Mouse (Mus musculus): ENCODE measurements around the gene Mcidas. TPM values are rescaled to one million over a fixed set of nuclear protein-coding genes. Genes with fewer than 3 reads are reported as not detected.
"Not testable (repeated sequence)": the region's sequence is repeated elsewhere in the genome, so short reads cannot be mapped to it uniquely, and the experiment has no call there.

Gene Mcidas
- polyA plus RNA-seq, 1 experiment = 0.02 TPM

GRCm38 (mm10) chr13:113012683-113013082, 19.0 kb downstream of the Mcidas start:
- no peak overlapping the region for H3K4me3 ChIP-seq (ENCODE audit: insufficient read depth, poor library complexity, severe bottlenecking)
- no peak overlapping the region for H3ac ChIP-seq (ENCODE audit: control insufficient read depth, insufficient read length, low read depth)
- no peaks in the 10 kb centered on the region for H3K79me3 ChIP-seq (ENCODE audit: low read depth)
- H3K27me3 ChIP-seq (ENCODE audit: control insufficient read depth, insufficient read depth, insufficient read length) = no peaks in the 10 kb centered on the region
- H3K79me2 ChIP-seq (ENCODE audit: control insufficient read depth, insufficient read depth) = no peaks in the 10 kb centered on the region
- no peak for TF ChIP-seq MAX (IDR thresholded peaks at IDR 0.05)
- no peak for TF ChIP-seq MYOG (IDR thresholded peaks at IDR 0.05; ENCODE audit: control insufficient read depth, extremely low read depth, insufficient read length)
- TF ChIP-seq CTCF (IDR thresholded peaks at IDR 0.05; ENCODE audit: control insufficient read depth, insufficient read depth, insufficient read length) = no peak
- TF ChIP-seq CEBPB (IDR thresholded peaks at IDR 0.05; ENCODE audit: low read depth) = no peak
- no peak for TF ChIP-seq MYOD1 (IDR thresholded peaks at IDR 0.05; ENCODE audit: control insufficient read depth, insufficient read length, low read depth)
- TF ChIP-seq USF1 (IDR thresholded peaks at IDR 0.05; ENCODE audit: low read depth) = no peak
- TF ChIP-seq FOSL1 (IDR thresholded peaks at IDR 0.05; ENCODE audit: insufficient read depth, low read length, poor library complexity, severe bottlenecking) = no peak
- H3K36me3 ChIP-seq (ENCODE audit: control insufficient read depth, insufficient read depth) = no peaks in the 10 kb centered on the region

- not testable (repeated sequence) for H3ac ChIP-seq (ENCODE audit: control insufficient read depth, insufficient read length, low read depth); H3K4me3 ChIP-seq (ENCODE audit: insufficient read depth, poor library complexity, severe bottlenecking); H3K79me2 ChIP-seq (ENCODE audit: control insufficient read depth, insufficient read depth); H3K36me3 ChIP-seq (ENCODE audit: control insufficient read depth, insufficient read depth); H3K27me3 ChIP-seq (ENCODE audit: control insufficient read depth, insufficient read depth, insufficient read length); H3K79me3 ChIP-seq (ENCODE audit: low read depth)
Observed at GRCm38 (mm10) chr13:113013174-113013953, 19.7 kb downstream of the Mcidas start.

GRCm38 (mm10) chr13:113021521-113021920, 27.9 kb downstream of the Mcidas start:
- Histone ChIP-seq H3ac (ENCODE audit: control insufficient read depth, insufficient read length, low read depth) (no peak overlapping the region), H3K36me3 (ENCODE audit: control insufficient read depth, insufficient read depth) (no peaks in the 10 kb centered on the region), H3K79me2 (ENCODE audit: control insufficient read depth, insufficient read depth) (no peaks in the 10 kb centered on the region), H3K27me3 (ENCODE audit: control insufficient read depth, insufficient read depth, insufficient read length) (no peaks in the 10 kb centered on the region), H3K79me3 (ENCODE audit: low read depth) (no peaks in the 10 kb centered on the region), H3K4me3 (ENCODE audit: insufficient read depth, poor library complexity, severe bottlenecking) (no peak overlapping the region)
- TF ChIP-seq MAX (IDR thresholded peaks at IDR 0.05) (no peak), CTCF (IDR thresholded peaks at IDR 0.05; ENCODE audit: control insufficient read depth, insufficient read depth, insufficient read length) (no peak), MYOD1 (IDR thresholded peaks at IDR 0.05; ENCODE audit: control insufficient read depth, insufficient read length, low read depth) (no peak), FOSL1 (IDR thresholded peaks at IDR 0.05; ENCODE audit: insufficient read depth, low read length, poor library complexity, severe bottlenecking) (no peak), CEBPB (IDR thresholded peaks at IDR 0.05; ENCODE audit: low read depth) (no peak), USF1 (IDR thresholded peaks at IDR 0.05; ENCODE audit: low read depth) (no peak), MYOG (IDR thresholded peaks at IDR 0.05; ENCODE audit: control insufficient read depth, extremely low read depth, insufficient read length) (no peak)

- H3K36me3 ChIP-seq (ENCODE audit: control insufficient read depth, insufficient read depth) = no peaks in the 10 kb centered on the region
- H3K79me2 ChIP-seq (ENCODE audit: control insufficient read depth, insufficient read depth) = no peaks in the 10 kb centered on the region
- H3K27me3 ChIP-seq (ENCODE audit: control insufficient read depth, insufficient read depth, insufficient read length) = no peaks in the 10 kb centered on the region
- TF ChIP-seq MYOG (IDR thresholded peaks at IDR 0.05; ENCODE audit: control insufficient read depth, extremely low read depth, insufficient read length) (no peak), USF1 (IDR thresholded peaks at IDR 0.05; ENCODE audit: low read depth) (no peak), MYOD1 (IDR thresholded peaks at IDR 0.05; ENCODE audit: control insufficient read depth, insufficient read length, low read depth) (no peak), CEBPB (IDR thresholded peaks at IDR 0.05; ENCODE audit: low read depth) (no peak), FOSL1 (IDR thresholded peaks at IDR 0.05; ENCODE audit: insufficient read depth, low read length, poor library complexity, severe bottlenecking) (no peak), MAX (IDR thresholded peaks at IDR 0.05) (no peak), CTCF (IDR thresholded peaks at IDR 0.05; ENCODE audit: control insufficient read depth, insufficient read depth, insufficient read length) (no peak)
- no peak overlapping the region for H3ac ChIP-seq (ENCODE audit: control insufficient read depth, insufficient read length, low read depth)
- H3K4me3 ChIP-seq (ENCODE audit: insufficient read depth, poor library complexity, severe bottlenecking) = no peak overlapping the region
- H3K79me3 ChIP-seq (ENCODE audit: low read depth) = no peaks in the 10 kb centered on the region
Observed at GRCm38 (mm10) chr13:113022467-113022866, 28.8 kb downstream of the Mcidas start.

- Histone ChIP-seq H3K36me3 (ENCODE audit: control insufficient read depth, insufficient read depth) (no peaks in the 10 kb centered on the region), H3K4me3 (ENCODE audit: insufficient read depth, poor library complexity, severe bottlenecking) (no peak overlapping the region), H3K79me3 (ENCODE audit: low read depth) (no peaks in the 10 kb centered on the region), H3ac (ENCODE audit: control insufficient read depth, insufficient read length, low read depth) (peak overlapping the region; percentile 35), H3K79me2 (ENCODE audit: control insufficient read depth, insufficient read depth) (no peaks in the 10 kb centered on the region), H3K27me3 (ENCODE audit: control insufficient read depth, insufficient read depth, insufficient read length) (no peaks in the 10 kb centered on the region)
- TF ChIP-seq CEBPB (IDR thresholded peaks at IDR 0.05; ENCODE audit: low read depth) (peak; percentile 65), MAX (IDR thresholded peaks at IDR 0.05) (no peak)
Observed at GRCm38 (mm10) chr13:113023274-113024143, 29.9 kb downstream of the Mcidas start.

- Histone ChIP-seq H3K79me2 (ENCODE audit: control insufficient read depth, insufficient read depth) (no peaks in the 10 kb centered on the region), H3ac (ENCODE audit: control insufficient read depth, insufficient read length, low read depth) (no peak overlapping the region), H3K36me3 (ENCODE audit: control insufficient read depth, insufficient read depth) (no peaks in the 10 kb centered on the region), H3K79me3 (ENCODE audit: low read depth) (no peaks in the 10 kb centered on the region), H3K4me3 (ENCODE audit: insufficient read depth, poor library complexity, severe bottlenecking) (no peak overlapping the region), H3K27me3 (ENCODE audit: control insufficient read depth, insufficient read depth, insufficient read length) (no peaks in the 10 kb centered on the region)
- TF ChIP-seq FOSL1 (IDR thresholded peaks at IDR 0.05; ENCODE audit: insufficient read depth, low read length, poor library complexity, severe bottlenecking) (no peak), CTCF (IDR thresholded peaks at IDR 0.05; ENCODE audit: control insufficient read depth, insufficient read depth, insufficient read length) (no peak), USF1 (IDR thresholded peaks at IDR 0.05; ENCODE audit: low read depth) (no peak), MYOD1 (IDR thresholded peaks at IDR 0.05; ENCODE audit: control insufficient read depth, insufficient read length, low read depth) (no peak), CEBPB (IDR thresholded peaks at IDR 0.05; ENCODE audit: low read depth) (no peak), MAX (IDR thresholded peaks at IDR 0.05) (no peak), MYOG (IDR thresholded peaks at IDR 0.05; ENCODE audit: control insufficient read depth, extremely low read depth, insufficient read length) (no peak)
Observed at GRCm38 (mm10) chr13:113031351-113031750, 37.7 kb downstream of the Mcidas start.
